Mouse (Mus musculus): ENCODE measurements at regions not wholly inside any gene's neighbourhood (a gene's known extent, or its start where the extent isn't known, plus 50 kb on each side); places are given as distances from the start of the nearest gene placed in this dataset.

- H3K4me2 ChIP-seq (ENCODE audit: low read depth, low read length) = no peak overlapping the region
- no peak overlapping the region for H3K4me3 ChIP-seq (ENCODE audit: low read length)
- H3K27me3 ChIP-seq (ENCODE audit: control insufficient read depth, insufficient read depth, low read length) = no peaks in the 10 kb centered on the region
- H3K27ac ChIP-seq (ENCODE audit: low read length) = no peak overlapping the region
- H3K36me3 ChIP-seq (ENCODE audit: control insufficient read depth, insufficient read depth) = no peaks in the 10 kb centered on the region
- no peak overlapping the region for H3K9ac ChIP-seq (ENCODE audit: low read length)
- ATAC-seq (replicated peaks; ENCODE audit: extremely low read depth, insufficient read depth, low FRiP score) = peak; percentile 55; the same call in 1 of the 2 replicates
- no peaks in the 10 kb centered on the region for H3K9me3 ChIP-seq (replicated peaks; ENCODE audit: control insufficient read depth, low read length)
- WGBS = 12% methylated on average over 5 of the region's 5 CpGs
- 0 out of 2 replicates have a peak, but pooled peaks cover 3% of the 10 kb centered on the region for H3K4me1 ChIP-seq (ENCODE audit: control insufficient read depth, insufficient read depth, low read length)
These were observed 436.1 kb upstream of the Trpc7 start for GRCm38 (mm10) chr13:57331868-57332267.

GRCm38 (mm10) chr13:57325306-57325925 lies 429.6 kb upstream of the Trpc7 start:
- no peak overlapping the region for H3K4me2 ChIP-seq (ENCODE audit: low read depth, low read length)
- H3K4me1 ChIP-seq (ENCODE audit: control insufficient read depth, insufficient read depth, low read length) = no peaks in the 10 kb centered on the region
- H3K9ac ChIP-seq (ENCODE audit: low read length) = no peak overlapping the region
- no peak overlapping the region for H3K4me3 ChIP-seq (ENCODE audit: low read length)
- no peaks in the 10 kb centered on the region for H3K9me3 ChIP-seq (replicated peaks; ENCODE audit: control insufficient read depth, low read length)
- ATAC-seq (replicated peaks; ENCODE audit: extremely low read depth, insufficient read depth, low FRiP score) = no peak
- 71% methylated on average over 6 of the region's 6 CpGs for WGBS
- H3K36me3 ChIP-seq (ENCODE audit: control insufficient read depth, insufficient read depth) = no peaks in the 10 kb centered on the region
- H3K27me3 ChIP-seq (ENCODE audit: control insufficient read depth, insufficient read depth, low read length) = no peaks in the 10 kb centered on the region
- H3K27ac ChIP-seq (ENCODE audit: low read length) = no peak overlapping the region

GRCm38 (mm10) chr13:57316211-57317005 lies 420.6 kb upstream of the Trpc7 start:
- H3K4me3 ChIP-seq (ENCODE audit: low read length) = no peak overlapping the region
- no peak for ATAC-seq (replicated peaks; ENCODE audit: extremely low read depth, insufficient read depth, low FRiP score)
- no peak overlapping the region for H3K4me2 ChIP-seq (ENCODE audit: low read depth, low read length)
- 37% methylated on average over 11 of the region's 11 CpGs for WGBS
- H3K27ac ChIP-seq (ENCODE audit: low read length) = no peak overlapping the region
- H3K4me1 ChIP-seq (ENCODE audit: control insufficient read depth, insufficient read depth, low read length) = 0 out of 2 replicates have a peak, but pooled peaks cover 2% of the 10 kb centered on the region
- no peaks in the 10 kb centered on the region for H3K27me3 ChIP-seq (ENCODE audit: control insufficient read depth, insufficient read depth, low read length)
- H3K9me3 ChIP-seq (replicated peaks; ENCODE audit: control insufficient read depth, low read length) = no peaks in the 10 kb centered on the region
- no peaks in the 10 kb centered on the region for H3K36me3 ChIP-seq (ENCODE audit: control insufficient read depth, insufficient read depth)
- no peak overlapping the region for H3K9ac ChIP-seq (ENCODE audit: low read length)

- 30% methylated on average over 9 of the region's 9 CpGs for whole genome bisulfite sequencing
- Histone ChIP-seq H3K9ac (ENCODE audit: low read length) (no peak overlapping the region), H3K4me3 (ENCODE audit: low read length) (no peak overlapping the region), H3K27ac (ENCODE audit: low read length) (no peak overlapping the region), H3K9me3 (replicated peaks; ENCODE audit: control insufficient read depth, low read length) (no peaks in the 10 kb centered on the region), H3K27me3 (ENCODE audit: control insufficient read depth, insufficient read depth, low read length) (no peaks in the 10 kb centered on the region), H3K4me1 (ENCODE audit: control insufficient read depth, insufficient read depth, low read length) (0 out of 2 replicates have a peak, but pooled peaks cover 2% of the 10 kb centered on the region), H3K4me2 (ENCODE audit: low read depth, low read length) (no peak overlapping the region), H3K36me3 (ENCODE audit: control insufficient read depth, insufficient read depth) (no peaks in the 10 kb centered on the region)
- ATAC-seq (replicated peaks; ENCODE audit: extremely low read depth, insufficient read depth, low FRiP score) = no peak
These were observed 418.7 kb upstream of the Trpc7 start for GRCm38 (mm10) chr13:57314512-57314911.

- Histone ChIP-seq H3K36me3 (ENCODE audit: control insufficient read depth, insufficient read depth) (no peaks in the 10 kb centered on the region), H3K4me1 (ENCODE audit: control insufficient read depth, insufficient read depth, low read length) (0 out of 2 replicates have a peak, but pooled peaks cover 2% of the 10 kb centered on the region), H3K4me3 (ENCODE audit: low read length) (no peak overlapping the region), H3K9me3 (replicated peaks; ENCODE audit: control insufficient read depth, low read length) (no peaks in the 10 kb centered on the region), H3K27me3 (ENCODE audit: control insufficient read depth, insufficient read depth, low read length) (no peaks in the 10 kb centered on the region), H3K9ac (ENCODE audit: low read length) (no peak overlapping the region), H3K4me2 (ENCODE audit: low read depth, low read length) (no peak overlapping the region), H3K27ac (ENCODE audit: low read length) (no peak overlapping the region)
- ATAC-seq (replicated peaks; ENCODE audit: extremely low read depth, insufficient read depth, low FRiP score) = no peak
- 48% methylated on average over 2 of the region's 2 CpGs for WGBS
These were observed 417.9 kb upstream of the Trpc7 start for GRCm38 (mm10) chr13:57313731-57314130.

- 37% methylated on average over 2 of the region's 2 CpGs for WGBS
- Histone ChIP-seq H3K27ac (ENCODE audit: low read length) (no peak overlapping the region), H3K4me3 (ENCODE audit: low read length) (no peak overlapping the region), H3K4me2 (ENCODE audit: low read depth, low read length) (no peak overlapping the region), H3K9me3 (replicated peaks; ENCODE audit: control insufficient read depth, low read length) (peaks cover 3% of the 10 kb centered on the region; the same call in 1 of the 2 replicates), H3K27me3 (ENCODE audit: control insufficient read depth, insufficient read depth, low read length) (no peaks in the 10 kb centered on the region), H3K4me1 (ENCODE audit: control insufficient read depth, insufficient read depth, low read length) (0 out of 2 replicates have a peak, but pooled peaks cover 2% of the 10 kb centered on the region), H3K9ac (ENCODE audit: low read length) (no peak overlapping the region), H3K36me3 (ENCODE audit: control insufficient read depth, insufficient read depth) (no peaks in the 10 kb centered on the region)
- no peak for ATAC-seq (replicated peaks; ENCODE audit: extremely low read depth, insufficient read depth, low FRiP score)
These were observed 415.4 kb upstream of the Trpc7 start for GRCm38 (mm10) chr13:57311235-57311634.

- no peak overlapping the region for H3K27ac ChIP-seq (ENCODE audit: low read length)
- H3K9me3 ChIP-seq (replicated peaks; ENCODE audit: control insufficient read depth, low read length) = peaks cover 3% of the 10 kb centered on the region; the same call in 1 of the 2 replicates
- no peak overlapping the region for H3K9ac ChIP-seq (ENCODE audit: low read length)
- H3K4me2 ChIP-seq (ENCODE audit: low read depth, low read length) = no peak overlapping the region
- no peak for ATAC-seq (replicated peaks; ENCODE audit: extremely low read depth, insufficient read depth, low FRiP score)
- no peak overlapping the region for H3K4me3 ChIP-seq (ENCODE audit: low read length)
- WGBS = 83% methylated on average over 4 of the region's 4 CpGs
- peaks cover 7% of the 10 kb centered on the region; the same call in 1 of the 2 replicates for H3K4me1 ChIP-seq (ENCODE audit: control insufficient read depth, insufficient read depth, low read length)
- H3K36me3 ChIP-seq (ENCODE audit: control insufficient read depth, insufficient read depth) = no peaks in the 10 kb centered on the region
- H3K27me3 ChIP-seq (ENCODE audit: control insufficient read depth, insufficient read depth, low read length) = no peaks in the 10 kb centered on the region
These were observed 413.8 kb upstream of the Trpc7 start for GRCm38 (mm10) chr13:57309618-57310017.

GRCm38 (mm10) chr13:57307971-57308903 lies 412.4 kb upstream of the Trpc7 start:
- ATAC-seq (replicated peaks; ENCODE audit: extremely low read depth, insufficient read depth, low FRiP score) = no peak
- Histone ChIP-seq H3K9ac (ENCODE audit: low read length) (no peak overlapping the region), H3K4me1 (ENCODE audit: control insufficient read depth, insufficient read depth, low read length) (peaks cover 5% of the 10 kb centered on the region; the same call in 1 of the 2 replicates), H3K4me3 (ENCODE audit: low read length) (no peak overlapping the region), H3K27me3 (ENCODE audit: control insufficient read depth, insufficient read depth, low read length) (no peaks in the 10 kb centered on the region), H3K27ac (ENCODE audit: low read length) (no peak overlapping the region), H3K36me3 (ENCODE audit: control insufficient read depth, insufficient read depth) (no peaks in the 10 kb centered on the region), H3K9me3 (replicated peaks; ENCODE audit: control insufficient read depth, low read length) (peaks cover 3% of the 10 kb centered on the region; the same call in 1 of the 2 replicates), H3K4me2 (ENCODE audit: low read depth, low read length) (no peak overlapping the region)
- 38% methylated on average over 20 of the region's 20 CpGs for WGBS
